Mouse (Mus musculus): ENCODE results near the gene Ptprcap. TPM values are rescaled to one million over a fixed set of nuclear protein-coding genes. Genes with fewer than 3 reads are reported as not detected.

Ptprcap gene
- total RNA-seq, 2 experiments from 2014 or later: 1.3 to 2.5 TPM

GRCm38 (mm10) chr19:4146366-4147021 lies 6.9 kb upstream of the Ptprcap start:
- DNase-seq (ENCODE audit: low spot score in 2 of 2): no peak

GRCm38 (mm10) chr19:4147022-4147405 lies 6.4 kb upstream of the Ptprcap start:
- no peak for DNase-seq (ENCODE audit: low spot score in 2 of 2)

GRCm38 (mm10) chr19:4147782-4148490 lies 5.5 kb upstream of the Ptprcap start:
- no peak for DNase-seq (ENCODE audit: low spot score in 2 of 2)

- peak; percentile 95 to 97 for DNase-seq (ENCODE audit: low spot score in 2 of 2)
Measured at GRCm38 (mm10) chr19:4148491-4148806, 5.0 kb upstream of the Ptprcap start, which contains the start of gene Coro1b. TSS of gene Coro1b (plus strand) at chr19:4148619.

- no peak for DNase-seq (ENCODE audit: low spot score in 2 of 2)
Measured at GRCm38 (mm10) chr19:4148819-4149218, 4.6 kb upstream of the Ptprcap start.

- no peak for DNase-seq (ENCODE audit: low spot score in 2 of 2)
Measured at GRCm38 (mm10) chr19:4149283-4149682, 4.1 kb upstream of the Ptprcap start.

GRCm38 (mm10) chr19:4149764-4150461 lies 3.5 kb upstream of the Ptprcap start:
- no peak for DNase-seq (ENCODE audit: low spot score in 2 of 2)

GRCm38 (mm10) chr19:4150567-4151487 lies 2.6 kb upstream of the Ptprcap start:
- DNase-seq (ENCODE audit: low spot score in 2 of 2): no peak

- no peak for DNase-seq (ENCODE audit: low spot score in 2 of 2)
Measured at GRCm38 (mm10) chr19:4151488-4151860, 1.9 kb upstream of the Ptprcap start.

- no peak for DNase-seq (ENCODE audit: low spot score in 2 of 2)
Measured at GRCm38 (mm10) chr19:4151898-4152297, 1.5 kb upstream of the Ptprcap start.

- DNase-seq (ENCODE audit: low spot score in 2 of 2): no peak
Measured at GRCm38 (mm10) chr19:4152445-4153231, 766 bp upstream of the Ptprcap start.

GRCm38 (mm10) chr19:4154437-4155222 lies 1.2 kb downstream of the Ptprcap start:
- DNase-seq (ENCODE audit: low spot score in 2 of 2): no peak

- DNase-seq (ENCODE audit: low spot score in 2 of 2): no peak
Measured at GRCm38 (mm10) chr19:4155223-4156072, 2.0 kb downstream of the Ptprcap start.

- DNase-seq (ENCODE audit: low spot score in 2 of 2): no peak
Measured at GRCm38 (mm10) chr19:4156073-4156579, 2.7 kb downstream of the Ptprcap start.

- no peak for DNase-seq (ENCODE audit: low spot score in 2 of 2)
Measured at GRCm38 (mm10) chr19:4156771-4157170, 3.4 kb downstream of the Ptprcap start.

GRCm38 (mm10) chr19:4159049-4159448 lies 5.6 kb downstream of the Ptprcap start:
- DNase-seq (ENCODE audit: low spot score in 2 of 2): no peak

GRCm38 (mm10) chr19:4162646-4163542 lies 9.5 kb downstream of the Ptprcap start, which contains the start of gene Rps6kb2:
TSS of gene Rps6kb2 (minus strand) at chr19:4163354.
- peak; percentile 97 for DNase-seq (ENCODE audit: low spot score in 2 of 2)

GRCm38 (mm10) chr19:4163543-4163887 lies 10.1 kb downstream of the Ptprcap start:
- no peak for DNase-seq (ENCODE audit: low spot score in 2 of 2)
